Mouse (Mus musculus) left cerebral cortex, adult 11 months (tissue): ENCODE data around the gene Susd2.

Source experiments
- DNase-seq: peaks from one replicate; pipeline ENCODE4 v3.0.0; 2022; ENCODE audit warnings: low spot score

The Susd2 gene

DNA sequence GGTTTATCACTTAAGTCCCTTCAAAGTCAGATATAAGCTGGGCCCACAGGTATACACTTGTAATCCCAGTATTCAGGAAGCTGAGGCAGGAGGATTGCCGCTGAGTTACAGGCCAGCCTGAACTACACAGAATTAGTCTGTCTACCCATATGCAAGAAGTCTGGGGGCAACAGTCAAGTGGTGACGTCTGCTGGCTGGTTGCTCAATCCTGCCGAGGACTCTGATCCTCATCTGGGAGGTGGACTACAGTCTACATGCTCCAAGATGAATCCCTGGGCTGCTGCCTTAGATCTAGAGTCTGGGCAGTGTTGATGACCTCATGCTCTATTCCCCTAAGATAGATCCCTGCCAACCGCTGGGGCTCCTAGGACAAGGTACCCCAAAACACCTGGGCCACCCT, 10.2 kb upstream of the Susd2 start:
- no peak for DNase-seq

DNA sequence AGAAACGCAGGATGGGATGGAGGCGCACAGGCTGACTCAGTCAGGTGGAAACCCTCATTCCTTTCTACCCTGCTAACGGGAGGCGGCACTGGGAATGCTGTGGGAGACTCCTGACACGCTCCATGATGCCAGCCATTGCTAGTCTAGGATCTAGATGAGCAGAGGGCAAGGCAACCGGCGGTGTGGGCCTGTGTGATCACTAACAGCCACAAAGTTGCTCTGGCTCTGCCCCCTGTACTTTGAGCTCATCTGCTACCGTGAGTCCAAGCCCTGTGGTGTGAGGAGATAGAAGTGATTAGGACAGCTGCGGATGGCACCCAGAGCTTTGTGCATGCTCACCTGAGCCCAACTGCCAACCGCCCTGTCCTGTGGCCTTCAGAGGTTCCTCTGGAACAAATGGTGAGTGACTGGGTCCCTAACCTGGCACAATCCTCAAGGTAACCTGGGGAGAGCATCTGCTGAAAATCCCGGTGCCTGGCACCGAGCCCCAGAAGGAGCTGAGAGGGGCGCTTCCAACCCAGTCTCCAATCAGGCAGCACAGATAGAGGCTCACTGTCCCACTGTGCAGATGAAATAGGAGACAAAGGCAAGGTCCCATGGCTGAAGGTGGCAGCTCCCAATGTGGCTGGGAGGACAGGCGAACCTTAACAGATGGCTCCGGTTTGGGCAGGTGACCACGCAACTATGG, 7.7 kb upstream of the Susd2 start:
- DNase-seq, result no peak

DNA sequence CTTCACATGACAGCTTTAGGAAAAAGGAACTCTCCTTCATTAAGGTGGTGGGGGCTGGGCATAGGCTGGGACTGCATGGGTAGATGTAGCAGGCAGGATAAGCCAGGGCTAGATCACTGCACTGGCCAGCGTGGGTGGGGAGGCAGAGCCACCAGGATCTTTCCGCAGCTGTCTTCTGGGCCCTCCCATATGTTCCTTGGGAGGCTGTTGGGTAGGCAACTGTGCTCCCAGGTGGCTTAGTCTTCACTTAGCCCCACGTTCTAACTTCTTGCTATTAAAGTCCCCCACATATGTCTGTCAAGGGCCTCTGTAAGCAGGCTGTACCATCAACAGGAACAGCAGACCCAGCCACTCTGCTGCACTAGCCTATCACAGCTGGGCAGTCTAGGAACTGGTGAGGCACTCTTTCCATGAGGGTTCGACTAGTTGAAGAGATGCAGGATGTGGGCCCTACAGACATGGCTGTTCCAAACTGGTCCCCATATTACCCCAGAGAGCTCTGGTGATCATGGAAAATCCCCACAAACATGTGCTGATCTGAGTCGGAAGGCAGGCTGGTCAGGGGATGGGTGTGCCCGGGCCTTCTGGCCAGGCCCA, 6.6 kb upstream of the Susd2 start:
- no peak for DNase-seq

DNA sequence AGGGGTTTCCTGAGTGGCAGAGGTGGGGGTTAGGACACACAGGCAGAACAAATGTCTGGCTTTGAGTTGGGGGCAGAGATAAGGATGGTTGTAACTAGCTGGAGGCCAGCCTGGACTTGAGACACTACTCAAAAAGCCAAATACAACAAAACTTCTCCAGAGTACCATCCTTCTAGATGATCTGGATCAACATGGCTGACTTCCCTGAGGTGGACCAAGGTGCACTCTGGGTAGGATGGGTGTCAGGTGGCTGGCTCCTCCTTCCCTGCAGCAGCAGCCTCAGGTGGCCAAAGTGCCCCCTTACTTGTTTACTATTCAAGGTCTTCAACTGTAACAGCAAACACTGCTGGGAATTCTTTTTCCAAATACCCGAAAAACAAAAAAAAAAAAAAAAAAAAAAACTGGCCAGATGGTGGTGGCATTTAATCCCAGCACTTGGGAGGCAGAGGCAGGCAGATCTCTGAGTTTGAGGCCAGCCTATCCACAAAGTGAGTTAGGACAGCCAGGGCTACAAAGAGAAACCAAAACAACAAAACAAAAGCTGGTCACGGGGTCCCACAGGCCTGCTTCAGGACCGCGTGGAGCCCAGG, 5.7 kb upstream of the Susd2 start:
- DNase-seq, result no peak

DNA sequence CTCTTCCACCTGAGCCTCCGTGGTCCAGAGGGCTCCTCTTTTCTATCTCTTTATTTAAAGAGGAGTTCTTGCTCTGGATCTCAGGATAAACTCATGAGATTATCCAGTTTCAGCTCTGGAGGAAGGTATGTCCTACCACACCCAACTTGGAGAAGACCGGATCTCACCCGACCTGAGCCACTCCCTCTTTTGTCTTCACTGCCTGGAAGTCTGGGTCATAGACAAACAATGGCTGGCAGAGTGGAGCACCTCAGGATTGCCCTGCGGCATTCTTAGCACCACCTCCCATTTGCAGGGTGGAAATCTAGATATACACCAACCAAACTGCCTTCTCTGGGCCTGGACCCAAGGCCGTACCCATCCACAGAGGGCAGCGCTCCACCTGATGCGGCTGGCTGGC, 5.2 kb upstream of the Susd2 start:
- DNase-seq, result no peak

DNA sequence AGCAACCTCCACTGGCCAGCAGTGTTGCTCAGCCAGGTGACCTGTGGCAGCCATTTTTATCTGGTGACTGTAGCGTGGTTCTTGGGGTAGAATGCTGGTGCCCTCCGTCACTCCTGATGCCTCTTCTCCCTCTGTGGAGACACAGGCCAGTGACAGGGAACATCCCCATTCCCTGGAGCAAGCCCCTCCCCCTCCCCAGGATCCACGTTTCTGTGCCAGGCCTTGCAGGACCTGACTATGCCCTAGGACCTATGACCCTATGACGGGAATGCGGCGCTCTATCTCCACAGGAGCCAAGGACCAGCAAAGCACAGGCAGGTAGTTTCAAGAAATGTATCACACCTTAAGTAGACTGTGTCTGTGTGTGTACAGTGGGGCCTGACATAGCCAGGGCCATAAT, 4.3 kb upstream of the Susd2 start:
- no peak for DNase-seq

DNA sequence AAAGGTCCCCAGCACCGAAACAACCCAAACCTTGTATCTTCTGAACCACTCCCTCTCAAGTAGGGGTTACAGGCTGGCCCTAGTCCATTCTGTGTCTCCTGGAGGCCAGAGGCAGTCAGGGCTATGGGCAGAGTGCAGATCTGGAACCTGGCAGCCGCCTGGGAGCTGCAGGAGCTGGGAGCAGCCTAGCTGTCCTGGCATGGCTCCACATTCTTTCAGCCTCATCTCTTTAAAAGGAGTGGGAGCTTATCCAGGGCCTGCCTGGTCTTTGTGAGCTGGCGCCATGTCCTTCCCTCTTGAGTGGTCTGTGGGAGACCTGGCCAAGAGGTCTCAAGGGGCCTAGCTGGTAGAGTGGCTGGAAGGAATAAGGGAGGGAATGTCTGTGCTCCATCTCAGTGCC, 3.6 kb upstream of the Susd2 start:
- DNase-seq, result no peak

DNA sequence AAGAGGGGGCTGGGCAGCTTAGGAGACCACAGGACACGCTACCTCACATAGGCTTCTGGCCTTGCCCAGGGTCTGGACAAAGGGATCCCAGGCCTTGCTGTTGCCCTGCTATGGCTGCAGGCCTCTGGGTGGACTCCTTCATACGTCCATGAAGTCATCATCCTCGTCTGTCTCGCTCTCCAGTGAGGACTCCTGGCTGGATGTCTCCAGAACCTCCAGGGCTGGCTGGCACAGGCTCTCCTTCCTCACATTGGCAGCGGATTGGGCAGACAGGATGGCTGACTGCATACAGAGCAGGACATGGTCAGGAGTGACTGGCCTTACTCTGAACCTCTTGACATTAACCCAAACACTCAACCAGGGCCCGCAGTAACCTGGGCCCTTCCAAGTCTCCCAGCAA, 2.6 kb upstream of the Susd2 start:
- DNase-seq, result no peak

DNA sequence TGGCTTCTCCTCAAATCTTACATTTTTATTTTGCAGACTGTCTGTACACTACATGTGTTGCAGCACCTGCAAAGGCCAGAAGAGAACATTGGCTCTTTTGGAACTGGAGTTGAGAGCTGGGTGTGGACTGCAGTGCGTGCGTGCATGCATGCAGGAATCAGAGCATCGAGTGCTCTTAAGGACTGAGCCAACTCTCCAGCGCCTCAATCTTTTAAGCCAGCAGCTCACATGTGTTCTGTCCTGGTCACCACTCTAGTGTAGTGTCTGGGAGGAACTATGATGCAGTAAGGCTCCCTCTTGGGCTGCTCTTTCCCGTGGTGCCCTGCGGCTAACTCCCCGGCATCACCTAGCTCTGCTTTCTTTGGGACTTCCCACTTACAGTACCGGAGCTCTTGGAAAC, 1.8 kb upstream of the Susd2 start:
- no peak for DNase-seq

DNA sequence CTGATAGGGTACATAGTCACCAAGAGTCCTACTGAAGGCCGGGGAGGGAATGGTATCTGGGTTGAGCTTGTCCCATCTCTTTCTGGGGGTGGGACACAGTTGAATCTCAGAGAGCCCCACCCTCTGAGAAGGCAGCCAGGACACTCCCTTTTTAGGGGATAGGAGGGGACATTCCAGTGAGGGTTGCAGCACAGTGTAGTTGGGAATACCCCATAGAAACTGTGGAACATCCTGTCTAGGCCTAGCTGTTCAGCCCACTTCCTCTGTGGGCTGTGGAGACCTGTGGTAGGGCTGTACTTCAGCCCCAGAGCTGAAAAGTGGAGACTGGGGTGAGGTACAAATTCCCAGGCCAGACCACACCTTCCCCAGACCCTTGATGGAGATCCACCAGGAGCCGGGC, 917 bp downstream of the Susd2 start:
- DNase-seq, result no peak

DNA sequence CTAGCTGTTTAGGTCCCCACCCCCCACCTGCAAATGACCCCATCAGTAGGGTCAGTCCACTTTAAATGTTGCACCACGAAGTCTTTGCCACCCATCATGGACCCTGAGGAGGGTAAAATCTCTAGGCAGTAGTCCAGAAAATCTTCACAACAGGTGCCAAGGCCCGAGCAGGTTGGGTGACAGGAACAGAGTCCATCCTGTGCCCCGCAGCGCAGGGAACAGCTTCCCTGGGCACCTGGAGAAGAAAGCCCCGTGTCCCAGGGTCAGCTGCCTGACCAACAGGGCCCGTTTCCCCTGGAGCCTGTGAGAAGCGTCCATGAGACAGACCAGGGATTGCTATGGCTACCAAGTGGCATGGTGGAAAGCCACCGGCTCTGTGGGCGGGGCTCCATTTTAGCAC, 1.4 kb downstream of the Susd2 start:
- DNase-seq, result no peak

DNA sequence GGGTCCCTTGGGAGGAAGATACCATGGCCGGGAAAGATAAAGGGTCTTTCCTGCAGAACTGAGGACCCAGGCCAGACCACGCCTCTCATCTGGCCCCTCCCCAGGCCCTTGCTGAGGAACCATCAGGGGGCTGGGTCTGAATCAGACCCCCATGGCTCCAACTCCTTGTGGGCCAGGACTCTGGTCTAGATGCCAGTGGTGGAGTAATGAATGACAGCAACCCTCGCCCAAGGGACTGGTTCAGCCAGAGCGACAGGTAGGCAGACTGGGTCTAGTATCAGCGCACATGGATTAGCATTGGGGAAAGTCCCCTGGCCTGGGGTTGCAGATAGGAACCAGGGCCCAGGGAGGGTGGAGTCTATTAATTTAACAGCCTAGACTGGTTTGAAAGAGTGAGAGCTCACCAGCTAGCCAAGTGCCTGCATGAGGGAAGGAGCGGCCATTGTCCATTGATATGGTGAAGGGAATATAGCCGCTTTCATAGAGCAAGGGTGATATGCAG, 2.0 kb downstream of the Susd2 start:
- no peak for DNase-seq

DNA sequence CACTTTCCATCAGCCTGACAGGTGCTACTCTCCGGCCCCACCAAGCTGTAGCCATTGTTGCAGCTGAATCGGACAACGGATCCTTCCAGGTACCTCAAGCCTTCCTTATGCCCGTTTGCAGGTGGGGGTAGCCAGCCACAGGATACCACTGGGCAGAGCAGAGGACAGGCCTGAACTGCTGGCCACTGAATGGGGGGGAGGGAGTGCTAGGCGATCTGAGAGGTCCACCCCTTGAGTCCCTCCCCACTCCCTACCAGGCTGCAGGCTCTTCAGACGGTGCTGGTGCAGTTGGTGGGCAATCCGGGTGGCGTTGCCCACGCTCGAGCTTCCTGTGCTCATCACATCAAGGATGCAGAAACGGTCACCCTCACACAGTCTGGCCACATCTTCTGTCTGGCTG, 6.1 kb downstream of the Susd2 start:
- DNase-seq, result no peak

DNA sequence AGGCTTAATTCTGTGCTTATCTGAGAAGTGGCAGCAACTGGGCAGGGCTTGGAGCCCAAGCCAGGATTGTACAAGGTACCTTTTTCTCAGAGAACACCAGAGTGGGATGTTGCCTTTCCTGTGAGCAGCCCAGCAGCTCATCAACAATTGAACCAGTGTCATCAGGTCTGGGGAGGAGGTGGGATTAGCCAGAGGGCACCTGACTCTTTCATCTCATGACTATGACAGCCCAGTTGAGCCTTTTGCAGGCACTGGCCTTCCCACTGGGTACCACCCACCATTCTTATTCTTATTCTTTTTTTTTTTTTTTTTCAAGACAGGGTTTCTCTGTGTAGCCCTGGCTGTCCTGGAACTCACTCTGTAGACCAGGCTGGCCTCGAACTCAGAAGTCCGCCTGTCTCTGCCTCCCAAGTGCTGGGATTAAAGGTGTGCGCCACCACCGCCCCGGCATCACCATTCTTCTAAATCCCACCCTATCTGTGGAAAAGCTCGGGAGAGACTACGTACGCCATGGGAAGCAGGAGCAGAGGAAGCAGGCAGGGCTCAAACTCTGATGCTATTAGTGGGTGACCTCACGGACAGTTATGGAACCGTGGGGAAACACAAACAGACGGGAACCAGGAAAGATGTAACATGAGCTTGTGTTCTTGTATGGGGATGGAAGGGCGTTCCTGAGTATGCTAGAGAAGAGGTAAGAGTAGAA, 7.6 kb downstream of the Susd2 start:
- no peak for DNase-seq

DNA sequence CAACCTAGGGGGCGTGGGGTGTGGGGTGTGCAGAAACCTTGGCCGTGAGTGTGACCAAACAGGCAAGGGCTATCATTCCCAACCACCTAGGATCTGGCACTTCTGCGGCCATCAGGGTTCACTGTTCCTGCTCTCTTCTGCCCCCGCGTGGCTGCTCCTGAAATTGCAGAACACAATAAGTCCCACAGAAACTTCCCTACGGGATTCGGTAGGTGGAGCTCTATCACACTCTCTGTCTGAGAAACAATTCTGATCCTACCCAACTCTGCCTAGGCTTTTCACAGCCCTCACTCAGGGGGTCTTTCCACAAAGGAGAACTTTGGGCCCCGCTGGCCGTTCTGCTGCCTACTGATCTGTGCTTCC, 8.1 kb downstream of the Susd2 start:
- peak; percentile 66 for DNase-seq

DNA sequence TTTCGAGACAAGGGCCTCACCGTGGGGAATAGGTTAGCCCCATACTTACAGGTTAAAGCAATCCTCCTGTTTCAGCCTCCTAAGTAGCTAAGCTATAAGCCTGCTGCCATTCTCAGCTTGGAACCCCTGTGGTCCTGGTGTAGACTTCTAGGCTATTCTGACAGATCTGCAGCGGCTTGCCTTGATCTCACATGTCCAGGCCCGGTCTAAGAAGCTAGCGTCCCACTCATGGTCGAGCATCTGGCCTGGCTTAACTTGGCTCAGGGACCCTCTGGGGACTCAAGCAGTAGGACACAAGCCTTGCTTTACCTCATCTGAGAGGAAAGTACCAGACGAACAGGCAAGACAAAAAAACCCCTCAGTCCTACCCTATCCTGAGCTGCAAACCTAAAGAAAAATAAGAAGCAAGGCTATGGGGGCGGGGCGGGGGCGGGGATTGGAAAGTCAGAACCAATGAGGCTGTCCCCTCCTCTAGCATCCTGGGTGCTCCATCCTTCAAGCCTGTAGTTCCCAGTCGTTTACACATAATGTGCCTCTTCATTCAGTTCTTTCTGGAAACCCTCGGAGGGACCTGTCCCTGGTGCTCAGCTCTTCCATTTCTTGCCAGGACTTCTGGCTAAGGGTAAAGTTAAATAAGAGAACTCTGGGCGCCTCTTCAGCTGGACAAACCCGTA, 8.7 kb downstream of the Susd2 start:
- DNase-seq, result no peak

DNA sequence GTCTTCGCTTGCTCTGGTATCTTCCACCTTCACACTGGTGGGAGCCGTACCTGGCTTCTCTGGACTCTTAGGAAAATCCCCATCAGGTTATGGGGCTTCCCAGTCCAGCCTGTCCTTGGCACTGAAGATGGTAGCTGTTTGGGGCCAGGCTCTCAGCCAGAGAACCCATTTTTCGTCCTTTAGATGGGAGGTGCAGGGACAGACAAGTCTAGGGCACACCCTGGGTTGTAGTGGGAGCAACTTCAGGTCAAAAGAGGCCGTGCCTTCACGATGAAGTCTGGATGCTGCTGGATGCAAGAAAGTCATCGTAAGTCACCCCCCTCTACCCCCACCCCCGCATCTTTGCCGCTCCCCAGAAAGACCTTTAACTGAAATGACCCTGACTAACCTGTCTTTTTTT, 9.2 kb downstream of the Susd2 start:
- no peak for DNase-seq

DNA sequence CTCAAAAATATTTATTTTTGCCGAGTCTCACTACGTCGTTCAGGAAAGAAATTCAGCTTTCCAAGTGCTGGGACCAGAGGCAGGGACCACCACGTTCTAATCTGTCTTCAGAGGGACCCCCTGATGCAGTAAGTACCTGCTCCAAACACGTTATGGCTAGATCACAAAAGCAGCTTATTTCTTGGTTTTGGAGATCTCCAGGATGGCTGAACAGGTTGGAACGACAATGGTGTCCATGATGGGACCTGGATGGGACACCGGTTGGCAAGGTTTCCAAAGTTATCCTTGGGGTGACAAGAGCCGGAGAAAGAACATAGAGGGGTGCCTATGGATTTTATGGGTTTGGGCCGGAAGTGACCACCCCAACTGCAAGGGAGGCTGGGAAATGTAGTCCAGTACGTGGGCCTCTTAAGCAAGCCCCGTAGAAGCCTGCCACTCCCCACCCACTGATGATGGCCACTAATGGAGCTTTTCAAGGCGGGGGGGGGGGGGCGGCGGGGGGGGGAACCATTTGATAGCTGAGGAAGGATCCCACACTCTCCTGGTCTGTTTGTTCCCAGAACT, 10.2 kb downstream of the Susd2 start:
- no peak for DNase-seq

DNA sequence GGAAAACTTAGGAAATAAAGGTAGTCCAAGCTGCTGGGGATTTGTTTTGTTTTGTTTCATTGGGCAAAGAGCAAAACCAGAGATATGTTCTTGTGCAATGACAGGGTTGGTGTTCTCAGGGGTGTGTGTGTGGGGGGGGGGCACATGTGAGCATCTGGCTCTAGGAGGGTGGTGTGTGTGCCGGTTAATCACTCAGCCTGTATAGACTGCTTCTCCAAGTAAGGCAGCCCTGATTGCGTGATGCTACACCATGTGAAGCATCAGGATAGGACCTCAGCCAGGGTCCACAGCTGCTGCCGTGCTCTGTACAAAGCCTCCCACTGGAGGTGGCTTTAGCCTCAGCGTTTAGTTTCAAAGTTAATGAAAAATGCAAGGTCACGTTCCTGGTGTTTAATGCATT, 10.8 kb downstream of the Susd2 start:
- no peak for DNase-seq

DNA sequence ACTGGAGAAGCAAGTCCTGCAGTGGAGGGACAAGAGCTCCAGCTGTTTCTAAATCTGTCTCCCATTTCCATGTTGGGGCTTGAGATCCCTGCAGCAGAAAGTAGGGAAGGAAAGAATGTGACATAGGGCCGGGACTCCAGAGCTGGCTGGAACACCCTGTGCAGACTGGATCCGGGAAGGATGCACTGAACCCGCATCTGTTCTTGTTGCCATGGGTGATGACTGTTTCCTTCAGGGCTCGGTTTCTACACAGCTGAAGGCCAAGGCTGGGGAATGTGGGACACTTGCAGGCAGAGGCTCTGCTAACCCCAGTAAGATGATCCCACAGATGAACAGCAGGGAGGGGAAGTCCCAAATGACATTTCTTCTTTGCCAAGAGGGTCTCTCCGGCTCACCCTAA, 11.2 kb downstream of the Susd2 start:
- DNase-seq, result no peak

DNA sequence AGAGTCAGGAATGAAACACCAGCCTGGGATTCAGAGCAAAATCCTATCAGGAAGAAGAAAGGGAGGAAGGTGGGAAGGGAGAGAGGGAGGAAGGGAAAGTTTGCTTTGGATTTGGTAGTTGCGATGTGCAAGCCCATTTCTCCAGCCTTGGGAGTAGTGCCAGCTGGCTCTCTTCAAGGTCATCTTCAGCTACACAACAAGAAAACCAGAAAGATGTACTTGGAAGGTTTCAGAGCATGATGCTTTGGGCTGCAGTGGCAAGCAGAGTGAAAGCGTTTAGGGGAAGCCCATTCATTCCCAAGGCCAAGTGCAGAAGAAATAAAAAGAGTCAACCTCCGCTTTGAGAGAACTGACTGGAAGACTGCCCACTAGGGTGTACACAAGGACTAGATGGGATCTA, 16.3 kb downstream of the Susd2 start:
- DNase-seq, result no peak

DNA sequence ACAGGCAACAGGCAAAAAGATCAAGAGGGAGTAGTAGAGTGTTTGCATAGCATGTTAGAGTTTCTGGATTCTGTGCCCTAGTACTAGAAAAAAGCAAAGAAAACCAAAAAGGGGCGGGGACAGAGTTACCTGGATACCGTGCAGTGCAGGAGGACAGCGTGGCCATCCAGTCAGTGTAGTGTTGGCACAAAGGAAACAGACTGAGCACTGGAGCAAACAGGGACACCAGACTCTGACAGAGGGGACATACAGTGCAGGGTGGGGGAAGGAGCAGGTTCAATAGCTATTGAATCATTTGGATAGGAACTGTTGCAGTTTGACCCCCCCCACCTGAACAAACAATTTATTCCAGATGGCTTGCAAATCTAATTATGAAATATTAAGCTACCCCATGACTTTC, 16.8 kb downstream of the Susd2 start:
- no peak for DNase-seq
